Mouse (Mus musculus) urinary bladder, postnatal 10 days (tissue): ENCODE results near the gene Impg1.
"Not testable (repeated sequence)": the region's sequence is repeated elsewhere in the genome, so short reads cannot be mapped to it uniquely, and the experiment has no call there.

ENCODE experiments used
- DNase-seq: peaks from one replicate; pipeline ENCODE4 v3.0.0; 2022; ENCODE audit warnings: low spot score

Impg1 gene

DNA sequence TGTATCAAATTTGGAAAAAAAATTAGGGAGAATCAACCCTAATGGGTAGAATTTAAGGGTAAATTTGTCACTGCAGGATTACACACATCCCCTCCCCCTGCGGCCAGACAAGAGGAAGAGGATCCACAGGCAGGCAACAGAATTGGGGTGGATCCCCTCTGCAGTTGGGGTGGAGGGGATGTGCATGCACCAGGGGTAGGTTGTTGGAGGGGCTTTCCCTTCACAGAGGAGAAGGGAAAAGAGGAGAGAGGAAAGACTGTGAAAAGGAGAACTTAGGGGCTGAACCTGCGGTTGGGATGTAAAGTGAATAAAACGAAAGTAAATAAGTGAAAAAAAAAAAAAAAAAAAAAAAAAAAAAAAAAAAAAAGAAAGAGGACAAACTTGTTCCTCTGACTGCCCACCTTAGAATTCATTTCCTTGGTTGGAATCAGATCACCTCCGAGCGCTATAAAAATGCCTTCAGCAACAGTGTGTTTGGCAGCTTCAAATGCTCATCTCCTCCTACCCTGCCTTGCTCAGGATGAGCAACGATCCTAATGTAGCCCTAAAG, 120.8 kb downstream of the Impg1 start:
- no peak for DNase-seq

DNA sequence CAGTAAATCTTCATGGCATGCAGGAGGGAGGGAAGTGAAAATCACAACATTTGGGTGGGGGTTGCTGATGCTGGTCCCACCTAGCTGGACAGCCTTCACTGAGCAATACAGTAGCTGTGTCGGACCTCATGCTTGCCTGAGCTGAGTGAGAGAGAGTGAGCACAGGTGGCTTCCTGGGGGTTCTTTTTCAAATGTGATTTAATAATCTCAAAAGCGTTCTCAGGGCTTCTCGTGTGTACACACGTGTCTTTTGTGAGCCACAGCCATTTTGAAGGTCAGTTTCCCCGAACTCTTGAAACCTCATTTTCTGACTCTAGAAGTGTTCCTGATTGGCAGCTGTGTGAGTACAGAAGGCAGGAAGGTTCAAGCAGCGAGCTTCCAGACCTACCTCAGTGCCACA, 122.8 kb downstream of the Impg1 start:
- DNase-seq = no peak

DNA sequence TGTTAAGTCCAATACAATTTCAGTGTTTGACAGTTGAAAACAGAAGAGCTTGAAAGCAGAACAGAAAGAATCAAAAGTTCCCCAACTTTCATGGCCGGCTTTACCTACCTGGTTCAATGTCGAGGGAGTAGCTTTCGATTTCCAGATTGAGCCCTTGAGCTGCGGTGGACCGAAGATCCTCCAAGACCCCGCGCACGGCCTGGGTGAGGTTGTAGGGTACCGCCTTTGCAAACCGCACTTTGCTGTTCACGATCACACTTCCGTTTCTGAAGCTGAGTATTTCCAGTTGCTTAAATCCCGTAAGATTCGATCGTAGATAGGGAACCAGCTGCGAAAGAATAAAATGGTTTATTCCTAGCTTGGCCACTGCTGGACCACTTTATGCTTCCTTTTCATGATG, 123.5 kb downstream of the Impg1 start:
- DNase-seq = no peak

GRCm38 (mm10) chr9:80340927-80341326, 124.4 kb downstream of the Impg1 start:
- no peak for DNase-seq

DNA sequence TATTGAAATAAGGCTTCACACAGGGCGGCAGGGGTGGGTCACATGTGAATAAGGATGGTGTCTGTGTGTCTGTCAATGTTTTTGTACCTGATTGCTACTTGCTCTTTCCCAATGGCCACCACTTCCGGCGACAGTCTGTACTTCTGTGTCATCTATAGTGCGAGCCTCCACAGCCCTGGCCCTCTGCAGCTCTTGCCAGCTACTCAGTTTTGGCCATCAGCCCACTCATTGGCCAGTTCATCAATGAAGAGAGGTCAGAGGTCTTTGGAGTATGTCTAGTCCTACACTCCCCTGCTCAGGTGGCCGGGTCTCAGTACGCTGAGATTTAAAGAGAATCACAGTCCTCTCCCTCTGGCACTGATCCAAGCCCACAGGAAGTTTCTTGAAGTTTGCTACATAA, 127.3 kb downstream of the Impg1 start:
- DNase-seq = no peak

DNA sequence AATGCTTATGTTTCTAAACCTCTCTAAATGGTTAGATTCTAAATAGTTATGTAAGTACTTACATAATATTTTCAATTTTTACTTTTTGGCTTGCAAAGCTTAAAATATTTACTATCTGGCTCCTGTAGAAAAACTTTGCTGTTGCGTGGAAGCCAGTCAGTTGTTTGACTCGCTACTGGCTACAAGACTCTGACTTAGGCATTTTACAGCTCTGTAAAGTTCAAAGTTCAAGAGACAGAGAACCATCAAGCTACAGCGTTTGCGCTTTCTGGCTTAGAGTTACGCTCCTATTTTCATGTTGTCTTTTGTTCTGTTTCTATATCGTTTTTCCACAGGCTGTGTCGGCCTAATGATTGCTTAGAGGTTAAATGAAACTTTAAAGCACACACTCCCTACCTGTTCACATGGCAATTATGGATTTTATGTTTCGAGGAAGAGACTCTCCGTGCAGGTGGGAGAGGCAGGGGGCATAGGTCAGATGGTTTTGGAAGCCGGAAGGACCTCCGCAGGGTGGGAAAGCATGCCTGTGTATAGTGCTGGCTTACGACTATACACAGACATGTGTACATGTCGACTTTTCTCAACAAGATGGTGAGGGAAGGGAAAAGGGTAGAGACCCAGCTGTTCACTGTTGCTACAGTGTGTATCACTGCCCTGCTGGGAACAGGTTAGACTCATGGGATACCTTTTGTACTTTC, 129.5 kb downstream of the Impg1 start:
- DNase-seq = no peak

GRCm38 (mm10) chr9:80333998-80334605, 131.2 kb downstream of the Impg1 start:
- DNase-seq = no peak

DNA sequence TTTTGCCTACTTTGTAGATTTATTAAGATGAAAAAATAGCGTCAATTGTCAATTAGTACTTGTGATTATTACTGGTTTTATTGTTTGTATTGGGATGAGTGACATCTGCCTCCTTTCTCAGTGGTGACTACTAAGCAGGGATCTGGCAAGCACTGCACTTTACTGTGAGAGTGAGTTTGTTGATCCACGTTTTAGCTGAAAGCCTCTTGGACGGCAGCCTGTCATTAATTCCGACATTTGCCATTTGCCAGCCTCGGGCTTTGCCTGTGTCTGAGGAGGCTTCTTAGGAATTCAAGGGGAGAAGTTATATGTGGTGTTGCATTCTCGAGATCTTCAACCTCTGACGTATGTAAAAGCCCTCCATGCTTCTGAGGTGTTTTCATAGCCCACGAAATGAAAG, 131.8 kb downstream of the Impg1 start:
- no peak for DNase-seq

DNA sequence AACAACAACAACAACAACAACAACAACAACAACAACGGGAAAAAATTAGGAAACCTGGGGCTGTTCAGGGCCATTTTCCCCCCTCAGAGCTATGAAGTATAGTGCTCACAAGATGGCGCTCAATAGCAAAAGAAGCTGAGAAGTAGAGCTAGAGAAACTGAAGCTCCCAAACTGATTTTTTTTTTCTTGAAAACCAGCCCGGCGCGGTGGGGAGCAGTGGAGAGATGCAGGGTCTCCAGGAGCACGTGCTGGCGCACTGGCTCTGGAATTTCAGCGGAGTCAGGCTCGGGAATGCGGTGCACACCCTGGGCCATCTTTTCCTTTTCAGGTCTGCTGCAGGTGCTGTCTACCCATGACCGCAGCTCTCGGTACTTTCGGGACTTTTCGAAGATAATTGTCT, 133.1 kb downstream of the Impg1 start:
- DNase-seq = no peak

GRCm38 (mm10) chr9:80321051-80321887, 144.0 kb downstream of the Impg1 start:
- DNase-seq = not testable (repeated sequence)

- no peak for DNase-seq
Measured at GRCm38 (mm10) chr9:80318027-80318426, 147.3 kb downstream of the Impg1 start.

DNA sequence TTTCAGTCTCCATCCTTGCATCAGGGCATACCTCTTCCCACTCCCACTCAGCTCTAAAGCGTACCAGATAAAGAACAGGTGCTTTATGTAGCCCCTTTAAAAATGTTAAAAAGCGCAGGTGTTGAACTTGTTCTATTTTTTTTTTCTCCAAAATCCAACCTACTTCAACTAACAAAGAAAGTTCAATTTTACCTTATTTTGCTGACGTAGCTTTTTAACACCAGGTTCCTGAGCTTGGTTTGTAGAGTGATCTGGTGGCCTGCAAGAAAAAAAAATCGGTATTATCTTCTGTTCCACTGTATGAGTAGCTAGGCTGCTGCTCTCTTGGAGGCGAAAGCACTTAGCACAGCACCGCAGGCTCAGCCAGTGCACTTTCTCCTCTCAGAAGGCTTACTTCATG, 149.4 kb downstream of the Impg1 start:
- no peak for DNase-seq

GRCm38 (mm10) chr9:80313610-80314009, 151.7 kb downstream of the Impg1 start:
- DNase-seq = no peak

- no peak for DNase-seq
Measured at GRCm38 (mm10) chr9:80307629-80308028, 157.7 kb downstream of the Impg1 start.

DNA sequence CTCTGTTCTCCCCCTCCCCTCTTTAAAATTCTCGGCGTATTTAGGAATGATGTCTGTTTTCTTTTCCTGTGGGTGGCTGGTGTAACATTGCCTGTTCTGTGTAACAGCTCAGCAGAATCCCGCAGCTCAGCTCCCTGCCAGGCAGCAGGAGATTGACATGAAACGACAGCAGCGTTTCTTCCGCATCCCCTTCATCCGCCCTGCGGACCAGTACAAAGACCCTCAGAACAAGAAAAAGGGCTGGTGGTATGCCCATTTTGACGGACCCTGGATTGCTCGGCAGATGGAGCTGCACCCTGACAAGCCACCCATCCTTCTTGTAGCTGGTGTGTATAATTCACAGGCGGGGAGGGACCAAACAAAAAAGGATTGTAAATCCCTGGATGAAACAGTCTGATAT, 158.4 kb downstream of the Impg1 start:
- DNase-seq = no peak

- no peak for DNase-seq
Measured at GRCm38 (mm10) chr9:80306390-80306789, 158.9 kb downstream of the Impg1 start.

- no peak for DNase-seq
Measured at GRCm38 (mm10) chr9:80303518-80303917, 161.8 kb downstream of the Impg1 start.

DNA sequence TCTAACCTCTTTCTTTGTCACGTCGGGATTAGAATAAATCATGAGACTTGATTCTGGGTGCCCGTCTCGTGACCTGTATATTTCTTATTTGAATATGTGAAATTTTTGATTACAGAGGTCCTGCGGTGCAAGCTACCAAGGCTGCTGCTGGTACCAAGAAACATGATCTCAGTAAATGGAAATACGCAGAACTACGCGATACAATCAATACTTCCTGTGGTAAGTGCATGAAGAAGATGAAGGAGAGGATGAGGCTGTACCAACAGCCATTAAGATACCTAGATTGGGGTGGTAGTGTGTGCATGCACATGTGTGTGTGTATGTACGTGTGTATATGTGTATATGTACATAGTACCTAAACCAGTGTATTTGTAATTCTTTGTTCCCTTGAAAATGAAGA, 166.2 kb downstream of the Impg1 start:
- DNase-seq = no peak

- DNase-seq = no peak
Measured at GRCm38 (mm10) chr9:80296086-80296485, 169.2 kb downstream of the Impg1 start.

GRCm38 (mm10) chr9:80293056-80293584, 172.2 kb downstream of the Impg1 start:
- DNase-seq = no peak

GRCm38 (mm10) chr9:80286845-80287244, 178.4 kb downstream of the Impg1 start:
- DNase-seq = no peak

DNA sequence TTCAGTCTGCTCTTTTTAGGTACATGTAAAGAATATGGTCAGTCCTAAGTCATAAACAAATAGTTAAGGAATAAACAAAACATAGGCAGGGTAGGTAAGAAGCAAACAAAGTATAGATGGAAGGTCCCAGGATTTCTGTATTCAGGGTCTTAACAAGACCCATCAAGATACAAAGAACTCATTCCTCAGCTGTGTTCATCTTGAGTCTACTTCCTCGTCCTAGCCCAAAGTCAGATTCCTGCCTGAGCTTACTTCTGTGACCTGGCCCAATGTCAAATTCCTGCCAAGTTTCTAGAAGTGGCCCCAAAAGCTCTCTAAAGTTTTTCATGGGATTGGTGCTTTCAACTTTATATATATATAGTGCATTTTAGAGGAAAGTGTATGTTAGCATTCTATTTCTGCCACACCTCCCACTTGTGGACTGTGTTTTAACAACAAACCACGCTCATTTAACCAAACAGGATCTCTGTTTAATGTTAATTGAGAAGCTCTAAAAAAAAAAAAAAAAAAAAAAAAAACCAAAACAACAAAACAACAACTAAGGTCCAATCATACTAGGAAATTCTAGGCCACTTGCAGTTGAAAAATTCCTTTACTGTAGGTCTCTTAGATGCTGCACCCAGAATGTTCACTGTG, 180.6 kb downstream of the Impg1 start:
- no peak for DNase-seq
